Mouse (Mus musculus): ENCODE measurements at regions not wholly inside any gene's neighbourhood (a gene's known extent, or its start where the extent isn't known, plus 50 kb on each side); places are given as distances from the start of the nearest gene placed in this dataset.

DNA sequence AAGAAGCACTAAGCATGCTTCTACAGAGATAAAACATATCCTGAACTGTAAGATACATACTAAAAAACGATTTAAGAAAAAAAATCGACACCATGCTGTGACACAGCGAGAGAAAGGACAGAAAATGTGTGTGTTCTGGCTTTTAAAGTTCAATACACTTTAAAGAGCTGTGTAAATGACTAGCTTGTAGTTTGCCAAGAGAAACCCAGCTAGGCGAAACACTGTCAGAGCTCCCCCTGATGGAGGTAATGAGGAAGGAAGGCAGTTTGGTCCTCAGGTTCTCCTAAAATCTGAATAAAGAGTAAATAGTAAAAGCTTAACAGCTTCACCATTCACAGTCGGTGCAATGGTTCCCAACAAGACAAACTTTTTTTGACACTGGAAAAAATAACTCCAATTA lies 67.1 kb upstream of the Gabrg2 start:
- H3K9ac ChIP-seq (replicated peaks; ENCODE audit: low read depth, low read length): no peak overlapping the region
- no peak overlapping the region for H3K4me3 ChIP-seq (ENCODE audit: low read depth, low read length)
- no peaks in the 10 kb centered on the region for H3K4me1 ChIP-seq (ENCODE audit: control insufficient read depth, insufficient read depth)
- DNase-seq (ENCODE audit: low spot score) (peak; percentile 8), ATAC-seq (ENCODE audit: insufficient read depth, low read depth) (no peak)
- H3K27ac ChIP-seq (ENCODE audit: low read depth): no peak overlapping the region
- 6% methylated on average over 5 of the region's 5 CpGs for WGBS
- no peaks in the 10 kb centered on the region for H3K36me3 ChIP-seq (replicated peaks; ENCODE audit: control insufficient read depth, insufficient read depth, low read length)
- H3K4me2 ChIP-seq (ENCODE audit: low read depth, low read length): peak overlapping the region; percentile 23; the same call in 1 of the 2 replicates
- TF ChIP-seq EP300 (IDR thresholded peaks at IDR 0.05; ENCODE audit: low read depth) (no peak), CTCF (IDR thresholded peaks at IDR 0.05; ENCODE audit: low read depth) (peak; percentile 62)
- no peaks in the 10 kb centered on the region for H3K27me3 ChIP-seq (ENCODE audit: control insufficient read depth, insufficient read depth, low read length)
- H3K9me3 ChIP-seq (replicated peaks; ENCODE audit: control insufficient read depth, low read length): no peaks in the 10 kb centered on the region

DNA sequence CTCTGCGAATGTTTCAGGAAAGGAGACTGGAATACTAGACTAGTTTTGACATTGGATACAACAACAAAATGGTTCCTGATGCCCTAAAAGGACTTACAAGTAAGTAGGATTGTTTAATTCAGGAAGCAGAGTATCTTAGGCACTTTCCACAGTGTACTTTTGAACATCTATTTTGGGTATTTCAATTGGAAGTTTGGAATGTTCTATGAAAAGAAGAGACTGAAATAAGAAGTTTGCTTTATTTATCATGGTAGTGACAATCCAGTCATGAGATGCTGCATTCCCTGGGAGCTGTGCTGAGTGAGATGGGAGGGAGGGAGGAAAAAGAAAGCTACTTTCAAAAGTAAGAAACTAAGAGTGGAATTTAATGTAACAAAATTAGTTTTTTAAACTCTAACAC lies 50.9 kb upstream of the Gabrg2 start:
- DNase-seq (ENCODE audit: low spot score) (no peak), ATAC-seq (ENCODE audit: insufficient read depth, low read depth) (no peak)
- Histone ChIP-seq H3K4me3 (ENCODE audit: low read depth, low read length) (no peak overlapping the region), H3K9ac (replicated peaks; ENCODE audit: low read depth, low read length) (no peak overlapping the region), H3K4me1 (ENCODE audit: control insufficient read depth, insufficient read depth) (no peaks in the 10 kb centered on the region), H3K36me3 (replicated peaks; ENCODE audit: control insufficient read depth, insufficient read depth, low read length) (no peaks in the 10 kb centered on the region), H3K27ac (ENCODE audit: low read depth) (no peak overlapping the region), H3K4me2 (ENCODE audit: low read depth, low read length) (no peak overlapping the region), H3K27me3 (ENCODE audit: control insufficient read depth, insufficient read depth, low read length) (no peaks in the 10 kb centered on the region), H3K9me3 (replicated peaks; ENCODE audit: control insufficient read depth, low read length) (no peaks in the 10 kb centered on the region)
- TF ChIP-seq EP300 (IDR thresholded peaks at IDR 0.05; ENCODE audit: low read depth): no peak
- 63% methylated on average over 1 of the region's 1 CpGs for WGBS
